Mouse (Mus musculus): Measurements from ENCODE around the gene Mboat7. TPM values are rescaled to one million over a fixed set of nuclear protein-coding genes. Genes with fewer than 3 reads are reported as not detected.
A peak's percentile ranks its signal among the peaks of the same experiment; 100 is the strongest.

Mboat7 gene
- polyA plus RNA-seq, 1 experiment from 2014 or later: 86.3 TPM

- Histone ChIP-seq H3K4me2 (ENCODE audit: low read length) (no peak overlapping the region), H3K27ac (ENCODE audit: low read length) (peak overlapping the region; percentile 49), H3K4me3 (replicated peaks; ENCODE audit: low read length) (no peak overlapping the region), H3K36me3 (ENCODE audit: control insufficient read depth, insufficient read depth) (peaks cover 10% of the 10 kb centered on the region; the same call in 1 of the 2 replicates), H3K9ac (replicated peaks; ENCODE audit: low read depth, low read length) (no peak overlapping the region; the same call in 1 of the 2 replicates), H3K9me3 (ENCODE audit: control insufficient read depth, low read length) (no peaks in the 10 kb centered on the region), H3K4me1 (replicated peaks; ENCODE audit: control insufficient read depth, insufficient read depth, low read length) (0 out of 2 replicates have a peak, but pooled peaks cover 5% of the 10 kb centered on the region), H3K27me3 (replicated peaks; ENCODE audit: control insufficient read depth, insufficient read depth, low read length) (no peaks in the 10 kb centered on the region)
- 60% methylated on average over 10 of the region's 10 CpGs for WGBS
- peak; percentile 64 for ATAC-seq
Measured at GRCm38 (mm10) chr7:3683908-3684550, 9.3 kb downstream of the Mboat7 start.

- ATAC-seq: no peak
- Histone ChIP-seq H3K36me3 (ENCODE audit: control insufficient read depth, insufficient read depth) (no peaks in the 10 kb centered on the region; the same call in 1 of the 2 replicates), H3K9ac (replicated peaks; ENCODE audit: low read depth, low read length) (no peak within 1 kb of the TSS), H3K4me3 (replicated peaks; ENCODE audit: low read length) (no peak within 1 kb of the TSS), H3K9me3 (ENCODE audit: control insufficient read depth, low read length) (no peaks in the 10 kb centered on the region), H3K4me1 (replicated peaks; ENCODE audit: control insufficient read depth, insufficient read depth, low read length) (no peaks in the 10 kb centered on the region), H3K27ac (ENCODE audit: low read length) (no peak within 1 kb of the TSS), H3K4me2 (ENCODE audit: low read length) (no peak within 1 kb of the TSS), H3K27me3 (replicated peaks; ENCODE audit: control insufficient read depth, insufficient read depth, low read length) (no peaks in the 10 kb centered on the region)
- WGBS: 54% methylated on average over 9 of the region's 9 CpGs
Measured at GRCm38 (mm10) chr7:3677342-3677741, 16.0 kb downstream of the Mboat7 start, which contains the start of gene Tmc4. TSS of gene Tmc4 (minus strand) at chr7:3677553.

GRCm38 (mm10) chr7:3676371-3676770, 17.0 kb downstream of the Mboat7 start:
- Histone ChIP-seq H3K9me3 (ENCODE audit: control insufficient read depth, low read length) (no peaks in the 10 kb centered on the region), H3K36me3 (ENCODE audit: control insufficient read depth, insufficient read depth) (no peaks in the 10 kb centered on the region; the same call in 1 of the 2 replicates), H3K27ac (ENCODE audit: low read length) (no peak overlapping the region), H3K4me1 (replicated peaks; ENCODE audit: control insufficient read depth, insufficient read depth, low read length) (no peaks in the 10 kb centered on the region), H3K27me3 (replicated peaks; ENCODE audit: control insufficient read depth, insufficient read depth, low read length) (no peaks in the 10 kb centered on the region), H3K9ac (replicated peaks; ENCODE audit: low read depth, low read length) (no peak overlapping the region), H3K4me2 (ENCODE audit: low read length) (no peak overlapping the region), H3K4me3 (replicated peaks; ENCODE audit: low read length) (no peak overlapping the region)
- 86% methylated on average over 12 of the region's 12 CpGs for WGBS
- ATAC-seq: no peak

GRCm38 (mm10) chr7:3675228-3675548, 18.1 kb downstream of the Mboat7 start:
- WGBS: 73% methylated on average over 3 of the region's 3 CpGs
- no peaks in the 10 kb centered on the region for H3K4me1 ChIP-seq (replicated peaks; ENCODE audit: control insufficient read depth, insufficient read depth, low read length)
- H3K27ac ChIP-seq (ENCODE audit: low read length): no peak overlapping the region
- H3K9ac ChIP-seq (replicated peaks; ENCODE audit: low read depth, low read length): no peak overlapping the region
- no peaks in the 10 kb centered on the region for H3K27me3 ChIP-seq (replicated peaks; ENCODE audit: control insufficient read depth, insufficient read depth, low read length)
- no peaks in the 10 kb centered on the region; the same call in 1 of the 2 replicates for H3K36me3 ChIP-seq (ENCODE audit: control insufficient read depth, insufficient read depth)
- H3K4me2 ChIP-seq (ENCODE audit: low read length): no peak overlapping the region
- ATAC-seq: no peak
- H3K4me3 ChIP-seq (replicated peaks; ENCODE audit: low read length): no peak overlapping the region
- no peaks in the 10 kb centered on the region for H3K9me3 ChIP-seq (ENCODE audit: control insufficient read depth, low read length)

- H3K27ac ChIP-seq (ENCODE audit: low read length): no peak overlapping the region
- H3K4me3 ChIP-seq (replicated peaks; ENCODE audit: low read length): no peak overlapping the region
- no peaks in the 10 kb centered on the region for H3K27me3 ChIP-seq (replicated peaks; ENCODE audit: control insufficient read depth, insufficient read depth, low read length)
- peak; percentile 91 for ATAC-seq
- no peaks in the 10 kb centered on the region for H3K9me3 ChIP-seq (ENCODE audit: control insufficient read depth, low read length)
- 74% methylated on average over 10 of the region's 10 CpGs for WGBS
- H3K4me2 ChIP-seq (ENCODE audit: low read length): no peak overlapping the region
- no peaks in the 10 kb centered on the region for H3K4me1 ChIP-seq (replicated peaks; ENCODE audit: control insufficient read depth, insufficient read depth, low read length)
- H3K36me3 ChIP-seq (ENCODE audit: control insufficient read depth, insufficient read depth): no peaks in the 10 kb centered on the region; the same call in 1 of the 2 replicates
- no peak overlapping the region for H3K9ac ChIP-seq (replicated peaks; ENCODE audit: low read depth, low read length)
Measured at GRCm38 (mm10) chr7:3674507-3675227, 18.7 kb downstream of the Mboat7 start.

- no peak overlapping the region for H3K27ac ChIP-seq (ENCODE audit: low read length)
Measured at GRCm38 (mm10) chr7:3666921-3667391, 26.4 kb downstream of the Mboat7 start.

GRCm38 (mm10) chr7:3665215-3666114, 27.9 kb downstream of the Mboat7 start, which contains the start of gene Leng1:
TSS of gene Leng1 (minus strand) at chr7:3665840.
- WGBS: 4% methylated on average over 44 of the region's 45 CpGs
- no peaks in the 10 kb centered on the region for H3K9me3 ChIP-seq (ENCODE audit: control insufficient read depth, low read length)
- peak within 1 kb of the TSS; percentile 84 for H3K27ac ChIP-seq (ENCODE audit: low read length)
- ATAC-seq: peak; percentile 99
- peaks cover 11% of the 10 kb centered on the region for H3K36me3 ChIP-seq (ENCODE audit: control insufficient read depth, insufficient read depth)
- peaks cover 18% of the 10 kb centered on the region for H3K4me1 ChIP-seq (replicated peaks; ENCODE audit: control insufficient read depth, insufficient read depth, low read length)
- H3K4me3 ChIP-seq (replicated peaks; ENCODE audit: low read length): peak within 1 kb of the TSS; percentile 88
- H3K4me2 ChIP-seq (ENCODE audit: low read length): peak within 1 kb of the TSS; percentile 92
- H3K9ac ChIP-seq (replicated peaks; ENCODE audit: low read depth, low read length): peak within 1 kb of the TSS; percentile 70
- H3K27me3 ChIP-seq (replicated peaks; ENCODE audit: control insufficient read depth, insufficient read depth, low read length): no peaks in the 10 kb centered on the region

More at GRCm38 (mm10) chr7:3666921-3667391, 26.4 kb downstream of the Mboat7 start:
- H3K9ac ChIP-seq (replicated peaks; ENCODE audit: low read depth, low read length): no peak overlapping the region
- ATAC-seq: no peak
- no peak overlapping the region for H3K4me2 ChIP-seq (ENCODE audit: low read length)
- no peak overlapping the region for H3K4me3 ChIP-seq (replicated peaks; ENCODE audit: low read length)
- H3K9me3 ChIP-seq (ENCODE audit: control insufficient read depth, low read length): no peaks in the 10 kb centered on the region
- H3K27me3 ChIP-seq (replicated peaks; ENCODE audit: control insufficient read depth, insufficient read depth, low read length): no peaks in the 10 kb centered on the region
- peaks cover 18% of the 10 kb centered on the region for H3K4me1 ChIP-seq (replicated peaks; ENCODE audit: control insufficient read depth, insufficient read depth, low read length)
- peaks cover 4% of the 10 kb centered on the region for H3K36me3 ChIP-seq (ENCODE audit: control insufficient read depth, insufficient read depth)
- WGBS: 23% methylated on average over 14 of the region's 14 CpGs

GRCm38 (mm10) chr7:3664524-3665214, 28.7 kb downstream of the Mboat7 start:
- Histone ChIP-seq H3K9me3 (ENCODE audit: control insufficient read depth, low read length) (no peaks in the 10 kb centered on the region), H3K9ac (replicated peaks; ENCODE audit: low read depth, low read length) (peak overlapping the region; percentile 70), H3K27me3 (replicated peaks; ENCODE audit: control insufficient read depth, insufficient read depth, low read length) (no peaks in the 10 kb centered on the region), H3K4me1 (replicated peaks; ENCODE audit: control insufficient read depth, insufficient read depth, low read length) (peaks cover 18% of the 10 kb centered on the region), H3K4me2 (ENCODE audit: low read length) (peak overlapping the region; percentile 92), H3K36me3 (ENCODE audit: control insufficient read depth, insufficient read depth) (peaks cover 15% of the 10 kb centered on the region), H3K4me3 (replicated peaks; ENCODE audit: low read length) (peak overlapping the region; percentile 88), H3K27ac (ENCODE audit: low read length) (peak overlapping the region; percentile 76)
- 25% methylated on average over 15 of the region's 15 CpGs for WGBS
- ATAC-seq: peak; percentile 22

Measured in forebrain, embryonic 16.5 days (tissue).